Mouse (Mus musculus): ENCODE results near the gene Tk1. TPM values are rescaled to one million over a fixed set of nuclear protein-coding genes. Genes with fewer than 3 reads are reported as not detected.

Tk1 gene
- polyA plus RNA-seq, 1 experiment: 52.8 TPM

- TF ChIP-seq USF1 (IDR thresholded peaks at IDR 0.05; ENCODE audit: low read depth) (no peak), SRF (IDR thresholded peaks at IDR 0.05; ENCODE audit: control insufficient read depth, insufficient read length, low read depth) (no peak), MYOD1 (IDR thresholded peaks at IDR 0.05; ENCODE audit: control insufficient read depth in 1 of 3, insufficient read length in 2 of 3, low read depth in 2 of 3) (no peak), CEBPB (IDR thresholded peaks at IDR 0.05; ENCODE audit: insufficient read depth, poor library complexity, severe bottlenecking) (no peak), TCF12 (IDR thresholded peaks at IDR 0.05; ENCODE audit: insufficient read depth, poor library complexity, severe bottlenecking) (no peak), TCF3 (IDR thresholded peaks at IDR 0.05; ENCODE audit: insufficient read length, low read depth) (no peak), POLR2AphosphoS2 (IDR thresholded peaks at IDR 0.05; ENCODE audit: insufficient read length, low read depth) (no peak), MAX (IDR thresholded peaks at IDR 0.05; ENCODE audit: low read depth) (no peak)
- Histone ChIP-seq H3K36me3 (ENCODE audit: control insufficient read depth, insufficient read depth) (peaks cover 10% of the 10 kb centered on the region), H3K79me2 (ENCODE audit: control insufficient read depth, insufficient read depth) (no peaks in the 10 kb centered on the region)
Measured at GRCm38 (mm10) chr11:117777111-117777510, 48.8 kb downstream of the Tk1 start.

GRCm38 (mm10) chr11:117776085-117776792, 49.7 kb downstream of the Tk1 start:
- H3K36me3 ChIP-seq (ENCODE audit: control insufficient read depth, insufficient read depth): peaks cover 18% of the 10 kb centered on the region
- TF ChIP-seq USF1 (IDR thresholded peaks at IDR 0.05; ENCODE audit: low read depth): no peak
- TF ChIP-seq TCF12 (IDR thresholded peaks at IDR 0.05; ENCODE audit: insufficient read depth, poor library complexity, severe bottlenecking): no peak
- TF ChIP-seq SRF (IDR thresholded peaks at IDR 0.05; ENCODE audit: control insufficient read depth, insufficient read length, low read depth): no peak
- TF ChIP-seq MYOG (IDR thresholded peaks at IDR 0.05; ENCODE audit: control insufficient read depth in 1 of 3, insufficient read depth in 1 of 3, insufficient read length in 2 of 3, low read depth in 2 of 3): no peak
- TF ChIP-seq POLR2AphosphoS2 (IDR thresholded peaks at IDR 0.05; ENCODE audit: insufficient read length, low read depth): no peak
- no peak for TF ChIP-seq REST (IDR thresholded peaks at IDR 0.05; ENCODE audit: insufficient read depth, insufficient read length)
- TF ChIP-seq E2F4 (IDR thresholded peaks at IDR 0.05; ENCODE audit: insufficient read depth): no peak
- no peak for TF ChIP-seq MAX (IDR thresholded peaks at IDR 0.05; ENCODE audit: low read depth)
- TF ChIP-seq POLR2A (IDR thresholded peaks at IDR 0.05; ENCODE audit: insufficient read length, low read depth): no peak
- no peak for TF ChIP-seq MYOD1 (IDR thresholded peaks at IDR 0.05; ENCODE audit: control insufficient read depth in 1 of 3, insufficient read length in 2 of 3, low read depth in 2 of 3)
- TF ChIP-seq TCF3 (IDR thresholded peaks at IDR 0.05; ENCODE audit: insufficient read length, low read depth): no peak
- TF ChIP-seq CEBPB (IDR thresholded peaks at IDR 0.05; ENCODE audit: insufficient read depth, poor library complexity, severe bottlenecking): no peak
- H3K79me2 ChIP-seq (ENCODE audit: control insufficient read depth, insufficient read depth): no peaks in the 10 kb centered on the region
- no peak overlapping the region for H3K4me2 ChIP-seq (ENCODE audit: low read depth)
- H3K4me3 ChIP-seq: no peak overlapping the region
- H3K27me3 ChIP-seq (ENCODE audit: control insufficient read depth, insufficient read depth, insufficient read length): no peaks in the 10 kb centered on the region
- no peak overlapping the region for H3ac ChIP-seq (ENCODE audit: control insufficient read depth, insufficient read length)

More at GRCm38 (mm10) chr11:117777111-117777510, 48.8 kb downstream of the Tk1 start:
- Histone ChIP-seq H3K4me2 (ENCODE audit: low read depth) (no peak overlapping the region), H3ac (ENCODE audit: control insufficient read depth, insufficient read length) (no peak overlapping the region), H3K27me3 (ENCODE audit: control insufficient read depth, insufficient read depth, insufficient read length) (no peaks in the 10 kb centered on the region), H3K4me3 (no peak overlapping the region)

- TF ChIP-seq REST (IDR thresholded peaks at IDR 0.05; ENCODE audit: insufficient read depth, insufficient read length) (no peak), USF1 (IDR thresholded peaks at IDR 0.05; ENCODE audit: low read depth) (no peak), CEBPB (IDR thresholded peaks at IDR 0.05; ENCODE audit: insufficient read depth, poor library complexity, severe bottlenecking) (no peak), POLR2A (IDR thresholded peaks at IDR 0.05; ENCODE audit: insufficient read length, low read depth) (no peak), MYOG (IDR thresholded peaks at IDR 0.05; ENCODE audit: control insufficient read depth in 1 of 3, insufficient read depth in 1 of 3, insufficient read length in 2 of 3, low read depth in 2 of 3) (no peak)
- Histone ChIP-seq H3K4me3 (no peak overlapping the region), H3K36me3 (ENCODE audit: control insufficient read depth, insufficient read depth) (peaks cover 18% of the 10 kb centered on the region), H3K4me2 (ENCODE audit: low read depth) (no peak overlapping the region), H3ac (ENCODE audit: control insufficient read depth, insufficient read length) (no peak overlapping the region), H3K79me2 (ENCODE audit: control insufficient read depth, insufficient read depth) (no peaks in the 10 kb centered on the region), H3K27me3 (ENCODE audit: control insufficient read depth, insufficient read depth, insufficient read length) (no peaks in the 10 kb centered on the region)
Measured at GRCm38 (mm10) chr11:117775540-117775939, 50.4 kb downstream of the Tk1 start.

GRCm38 (mm10) chr11:117774925-117775324, 51.0 kb downstream of the Tk1 start:
- Histone ChIP-seq H3K4me2 (ENCODE audit: low read depth) (no peak overlapping the region), H3K79me2 (ENCODE audit: control insufficient read depth, insufficient read depth) (no peaks in the 10 kb centered on the region), H3K27me3 (ENCODE audit: control insufficient read depth, insufficient read depth, insufficient read length) (no peaks in the 10 kb centered on the region), H3K4me3 (no peak overlapping the region), H3ac (ENCODE audit: control insufficient read depth, insufficient read length) (no peak overlapping the region), H3K36me3 (ENCODE audit: control insufficient read depth, insufficient read depth) (peaks cover 18% of the 10 kb centered on the region)
- TF ChIP-seq TCF12 (IDR thresholded peaks at IDR 0.05; ENCODE audit: insufficient read depth, poor library complexity, severe bottlenecking) (no peak), REST (IDR thresholded peaks at IDR 0.05; ENCODE audit: insufficient read depth, insufficient read length) (no peak), USF1 (IDR thresholded peaks at IDR 0.05; ENCODE audit: low read depth) (no peak), POLR2A (IDR thresholded peaks at IDR 0.05; ENCODE audit: insufficient read length, low read depth) (no peak), POLR2AphosphoS2 (IDR thresholded peaks at IDR 0.05; ENCODE audit: insufficient read length, low read depth) (no peak)

- Histone ChIP-seq H3K4me2 (ENCODE audit: low read depth) (no peak overlapping the region), H3ac (ENCODE audit: control insufficient read depth, insufficient read length) (no peak overlapping the region), H3K36me3 (ENCODE audit: control insufficient read depth, insufficient read depth) (peaks cover 22% of the 10 kb centered on the region), H3K27me3 (ENCODE audit: control insufficient read depth, insufficient read depth, insufficient read length) (no peaks in the 10 kb centered on the region), H3K79me2 (ENCODE audit: control insufficient read depth, insufficient read depth) (no peaks in the 10 kb centered on the region), H3K4me3 (no peak overlapping the region)
- TF ChIP-seq TCF3 (IDR thresholded peaks at IDR 0.05; ENCODE audit: insufficient read length, low read depth): no peak
- no peak for TF ChIP-seq TCF12 (IDR thresholded peaks at IDR 0.05; ENCODE audit: insufficient read depth, poor library complexity, severe bottlenecking)
- TF ChIP-seq POLR2A (IDR thresholded peaks at IDR 0.05; ENCODE audit: insufficient read length, low read depth): no peak
- TF ChIP-seq MAX (IDR thresholded peaks at IDR 0.05; ENCODE audit: low read depth): no peak
- no peak for TF ChIP-seq REST (IDR thresholded peaks at IDR 0.05; ENCODE audit: insufficient read depth, insufficient read length)
- TF ChIP-seq CEBPB (IDR thresholded peaks at IDR 0.05; ENCODE audit: insufficient read depth, poor library complexity, severe bottlenecking): no peak
- no peak for TF ChIP-seq MYOD1 (IDR thresholded peaks at IDR 0.05; ENCODE audit: control insufficient read depth in 1 of 3, insufficient read length in 2 of 3, low read depth in 2 of 3)
- no peak for TF ChIP-seq MYOG (IDR thresholded peaks at IDR 0.05; ENCODE audit: control insufficient read depth in 1 of 3, insufficient read depth in 1 of 3, insufficient read length in 2 of 3, low read depth in 2 of 3)
Measured at GRCm38 (mm10) chr11:117772352-117772751, 53.5 kb downstream of the Tk1 start.
